Mouse (Mus musculus) lung, embryonic 14.5 days (tissue): ENCODE measurements around the gene Tmem236. TPM values are rescaled to one million over a fixed set of nuclear protein-coding genes. Genes with fewer than 3 reads are reported as not detected.
"Not testable (repeated sequence)": the region's sequence is repeated elsewhere in the genome, so short reads cannot be mapped to it uniquely, and the experiment has no call there.

Experiments
- ATAC-seq: fragments of 200-750 bp; cut with Nextera tagmentation; 2 replicates; pipeline ENCODE4 v1.8.0; 2017; ENCODE audit warnings: mild to moderate bottlenecking, moderate TSS enrichment, moderate library complexity; ENCODE audit not compliant: insufficient read depth
- DNase-seq: peaks from one replicate; pipeline ENCODE4 v3.0.0-alpha.2; 2015
- H3K27ac ChIP-seq: fragments of 300-500 bp; sonication (generic); 2 replicates; pipeline ENCODE4 v1.5.1; 2014; ENCODE audit warnings: low read depth, mild to moderate bottlenecking, moderate library complexity
- H3K27me3 ChIP-seq: fragments of 300-500 bp; sonication (generic); 2 replicates; pipeline ENCODE4 v1.6.1; 2014; ENCODE audit warnings: low read length, control low read depth; ENCODE audit not compliant: insufficient read depth
- H3K36me3 ChIP-seq: fragments of 300-500 bp; sonication (generic); 2 replicates; pipeline ENCODE4 v1.6.1; 2014; ENCODE audit warnings: control low read depth; ENCODE audit not compliant: insufficient read depth
- H3K4me1 ChIP-seq: fragments of 300-500 bp; sonication (generic); 2 replicates; pipeline ENCODE4 v1.6.1; 2014; ENCODE audit warnings: antibody characterized with exemption, control low read depth; ENCODE audit not compliant: insufficient read depth
- H3K4me2 ChIP-seq: fragments of 300-500 bp; sonication (generic); 2 replicates; pipeline ENCODE4 v1.6.1; 2014; ENCODE audit warnings: mild to moderate bottlenecking
- H3K4me3 ChIP-seq: fragments of 300-500 bp; sonication (generic); 2 replicates; pipeline ENCODE4 v1.5.1; 2014; ENCODE audit warnings: low read depth, low read length
- H3K9ac ChIP-seq: fragments of 300-500 bp; sonication (generic); 2 replicates; pipeline ENCODE4 v1.6.1; 2014
- H3K9me3 ChIP-seq: fragments of 300-500 bp; sonication (generic); 2 replicates; pipeline ENCODE4 v1.6.1; 2016; ENCODE audit warnings: low read depth, low read length, control low read depth
- CTCF ChIP-seq: IDR thresholded peaks from 2 replicates; pipeline ENCODE4 v1.5.1; 2016; ENCODE audit warnings: antibody characterized with exemption, low read depth
- WGBS: fragments of 180-500 bp; shearing (Covaris S2); extraction: QIAGEN DNeasy Blood & Tissue Kit; methylation state at CpG from one replicate; pipeline ENCODE4 v1.1.7; 2014; 5-methylcytosine and 5-hydroxymethylcytosine counted together
- polyA plus RNA-seq: library from polyadenylated mRNA; unstranded; fragments of >200 nt; fragmentation: Nextera tagmentation; extraction: Ambion mirVana; gene quantifications from 2 replicates; pipeline ENCODE4 v1.2.1, GENCODE M21; 2014

The Tmem236 gene
- polyA plus RNA-seq, 1 experiment from 2014 or later: not detected

DNA sequence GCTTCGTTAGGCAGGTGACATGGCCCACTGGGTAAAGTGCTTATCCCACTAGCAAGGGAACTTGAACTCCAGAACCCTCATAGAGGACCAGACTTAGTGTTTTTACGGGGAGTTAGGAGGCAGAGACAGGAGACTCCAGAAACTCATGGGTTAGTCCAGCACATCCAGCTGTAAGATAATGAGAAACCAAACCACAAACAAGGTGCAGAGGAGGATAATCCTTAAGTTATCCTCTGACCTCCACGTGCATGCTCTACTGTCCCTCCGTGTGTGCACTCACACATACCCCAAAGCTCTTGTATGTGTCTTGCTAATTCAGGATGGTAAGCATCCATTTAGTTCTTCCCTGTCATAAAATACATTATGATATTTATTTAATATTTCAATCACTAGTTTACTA is 17.3 kb downstream of the Tmem236 start:
- no peak overlapping the region for H3K4me2 ChIP-seq
- no peaks in the 10 kb centered on the region for H3K9me3 ChIP-seq
- TF ChIP-seq CTCF: no peak
- no peaks in the 10 kb centered on the region for H3K4me1 ChIP-seq
- no peak overlapping the region for H3K4me3 ChIP-seq
- 81% methylated on average over 4 of the region's 4 CpGs for WGBS
- no peak for DNase-seq
- no peak overlapping the region for H3K9ac ChIP-seq
- ATAC-seq: no peak
- no peaks in the 10 kb centered on the region for H3K36me3 ChIP-seq
- H3K27me3 ChIP-seq: no peaks in the 10 kb centered on the region
- no peak overlapping the region for H3K27ac ChIP-seq

DNA sequence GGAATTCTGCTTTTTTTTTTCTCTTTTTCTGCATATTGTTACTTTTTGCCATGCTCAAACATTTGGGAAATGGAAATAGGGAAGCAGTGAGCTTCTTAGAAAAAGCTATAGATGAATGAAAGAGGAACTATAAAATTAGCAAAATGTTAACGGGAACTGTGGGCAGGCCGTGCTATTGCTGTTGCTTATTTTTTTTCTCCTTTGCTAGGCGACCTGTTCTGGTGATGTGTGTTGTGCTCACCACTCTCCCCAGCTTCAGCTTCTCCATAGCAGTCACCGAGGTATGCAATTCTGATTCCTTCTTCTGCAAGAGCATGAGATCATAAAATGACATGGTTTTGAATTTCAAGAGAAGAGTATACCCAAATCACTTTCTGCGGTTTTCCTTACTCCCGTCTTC is 17.7 kb downstream of the Tmem236 start:
- Histone ChIP-seq H3K36me3 (no peaks in the 10 kb centered on the region), H3K27ac (no peak overlapping the region), H3K27me3 (no peaks in the 10 kb centered on the region), H3K4me1 (no peaks in the 10 kb centered on the region), H3K4me3 (no peak overlapping the region), H3K4me2 (no peak overlapping the region), H3K9me3 (no peaks in the 10 kb centered on the region), H3K9ac (no peak overlapping the region)
- DNase-seq: no peak
- ATAC-seq: no peak
- WGBS: 79% methylated on average over 6 of the region's 6 CpGs
- no peak for TF ChIP-seq CTCF

DNA sequence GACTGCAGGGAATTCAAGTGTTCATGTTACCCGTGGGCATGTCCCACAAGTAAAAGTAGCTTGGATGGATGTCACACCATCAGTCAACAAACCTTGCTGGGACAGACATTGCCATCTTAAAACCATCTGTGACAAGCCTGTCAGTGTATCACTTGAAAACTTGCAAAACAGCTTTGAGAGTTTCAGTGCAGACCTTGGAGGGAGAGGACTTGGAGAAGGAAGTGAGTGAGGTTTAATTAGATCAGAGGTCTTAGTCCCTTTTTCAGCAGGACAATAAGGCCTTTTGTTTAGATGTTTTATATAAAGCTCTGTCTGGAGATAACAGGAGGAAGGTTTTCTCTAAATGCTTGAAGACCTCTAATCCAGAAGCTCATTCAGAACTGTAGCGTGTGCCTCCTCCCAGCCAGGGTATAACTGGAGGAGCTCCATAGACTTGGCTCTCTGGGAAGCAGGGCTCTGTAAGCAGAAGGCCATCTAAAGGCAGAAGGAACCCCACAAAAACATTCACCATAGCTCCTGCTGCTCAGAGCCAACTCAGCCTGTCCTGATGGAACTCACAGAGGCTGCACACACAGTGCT is 24.1 kb downstream of the Tmem236 start:
- H3K4me2 ChIP-seq, H3K27me3 ChIP-seq, H3K9me3 ChIP-seq, H3K27ac ChIP-seq, DNase-seq, ATAC-seq, H3K36me3 ChIP-seq, H3K9ac ChIP-seq, H3K4me3 ChIP-seq, H3K4me1 ChIP-seq: not testable (repeated sequence)
- no CpG with 5 or more reads among the region's 2 CpGs for WGBS

DNA sequence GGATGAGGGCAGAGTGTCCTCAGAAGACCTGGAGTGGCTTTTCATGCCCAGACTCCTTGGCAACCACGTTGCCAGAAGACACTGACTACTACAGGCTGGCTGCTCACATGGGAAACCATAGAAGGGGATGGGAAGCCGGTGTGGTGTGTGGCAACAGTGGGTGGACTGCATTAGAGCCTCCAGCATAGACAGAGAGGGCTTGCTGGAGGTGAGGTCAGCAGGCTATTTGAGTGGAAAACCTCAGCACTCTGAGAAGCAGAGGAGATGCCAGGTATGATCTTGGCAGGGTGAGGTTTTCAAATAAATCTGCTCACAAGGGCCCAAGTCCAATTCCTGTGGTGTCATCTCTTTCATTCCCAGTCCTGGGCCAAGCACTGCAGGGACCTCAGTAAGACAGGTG is 25.3 kb downstream of the Tmem236 start:
- H3K36me3 ChIP-seq: no peaks in the 10 kb centered on the region
- WGBS: 38% methylated on average over 2 of the region's 2 CpGs
- no peaks in the 10 kb centered on the region for H3K27me3 ChIP-seq
- H3K27ac ChIP-seq: no peak overlapping the region
- H3K9me3 ChIP-seq: no peaks in the 10 kb centered on the region
- no peak for ATAC-seq
- TF ChIP-seq CTCF: no peak
- no peaks in the 10 kb centered on the region for H3K4me1 ChIP-seq
- no peak overlapping the region for H3K9ac ChIP-seq
- no peak overlapping the region for H3K4me2 ChIP-seq
- no peak overlapping the region for H3K4me3 ChIP-seq
- no peak for DNase-seq

DNA sequence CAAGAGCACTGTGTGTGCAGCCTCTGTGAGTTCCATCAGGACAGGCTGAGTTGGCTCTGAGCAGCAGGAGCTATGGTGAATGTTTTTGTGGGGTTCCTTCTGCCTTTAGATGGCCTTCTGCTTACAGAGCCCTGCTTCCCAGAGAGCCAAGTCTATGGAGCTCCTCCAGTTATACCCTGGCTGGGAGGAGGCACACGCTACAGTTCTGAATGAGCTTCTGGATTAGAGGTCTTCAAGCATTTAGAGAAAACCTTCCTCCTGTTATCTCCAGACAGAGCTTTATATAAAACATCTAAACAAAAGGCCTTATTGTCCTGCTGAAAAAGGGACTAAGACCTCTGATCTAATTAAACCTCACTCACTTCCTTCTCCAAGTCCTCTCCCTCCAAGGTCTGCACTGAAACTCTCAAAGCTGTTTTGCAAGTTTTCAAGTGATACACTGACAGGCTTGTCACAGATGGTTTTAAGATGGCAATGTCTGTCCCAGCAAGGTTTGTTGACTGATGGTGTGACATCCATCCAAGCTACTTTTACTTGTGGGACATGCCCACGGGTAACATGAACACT is 26.6 kb downstream of the Tmem236 start:
- H3K36me3 ChIP-seq, ATAC-seq, H3K27ac ChIP-seq, H3K27me3 ChIP-seq, H3K9ac ChIP-seq, H3K9me3 ChIP-seq, H3K4me1 ChIP-seq, H3K4me2 ChIP-seq, H3K4me3 ChIP-seq, DNase-seq: not testable (repeated sequence)
- no CpG with 5 or more reads among the region's 2 CpGs for WGBS

DNA sequence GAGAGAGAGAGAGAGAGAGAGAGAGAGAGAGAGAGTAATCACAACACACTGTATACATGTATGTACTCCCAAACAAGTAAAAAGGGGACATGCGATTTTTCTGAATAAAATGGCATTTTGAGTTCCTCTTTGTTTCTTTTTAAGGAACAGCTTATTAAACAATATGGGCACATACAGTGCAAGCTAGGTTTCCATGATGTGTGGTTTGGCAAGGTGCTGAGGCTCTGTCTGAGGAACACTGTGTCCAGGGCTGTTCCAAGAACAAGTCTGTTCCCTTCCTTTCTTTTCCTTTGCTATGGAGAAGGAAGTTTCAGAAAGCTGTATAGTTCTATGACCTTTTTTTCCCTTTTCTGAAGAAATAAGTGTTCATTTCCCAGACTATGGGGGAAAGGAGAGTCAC is 30.0 kb downstream of the Tmem236 start:
- no peak overlapping the region for H3K27ac ChIP-seq
- H3K9me3 ChIP-seq: no peaks in the 10 kb centered on the region
- ATAC-seq (no peak), DNase-seq (no peak)
- H3K27me3 ChIP-seq: no peaks in the 10 kb centered on the region
- no peak overlapping the region for H3K4me3 ChIP-seq
- no peak overlapping the region for H3K9ac ChIP-seq
- WGBS: 81% methylated on average over 1 of the region's 1 CpGs
- H3K4me2 ChIP-seq: no peak overlapping the region
- no peak for TF ChIP-seq CTCF
- H3K4me1 ChIP-seq: no peaks in the 10 kb centered on the region
- H3K36me3 ChIP-seq: no peaks in the 10 kb centered on the region

DNA sequence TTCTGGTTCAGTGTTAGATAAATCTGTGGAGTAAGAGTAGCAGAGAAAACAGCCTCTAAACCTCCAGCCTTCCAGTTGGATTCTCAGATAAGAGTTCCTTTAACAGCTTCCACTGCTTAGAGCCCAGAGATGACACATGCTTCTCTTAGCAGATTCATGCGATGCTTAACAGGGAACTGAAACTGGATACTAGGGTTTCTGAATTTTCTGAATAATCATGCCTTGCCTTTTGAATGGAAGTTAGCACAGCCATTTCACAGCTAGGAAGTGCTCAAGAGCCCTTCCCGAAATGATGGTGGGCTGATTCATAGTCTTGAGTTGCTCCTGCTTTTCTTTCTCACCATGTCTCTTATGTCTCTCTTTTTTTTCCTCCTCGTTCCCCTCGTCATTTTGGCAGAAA is 32.5 kb downstream of the Tmem236 start:
- Histone ChIP-seq H3K27ac (no peak overlapping the region), H3K9me3 (no peaks in the 10 kb centered on the region), H3K4me3 (no peak overlapping the region), H3K9ac (no peak overlapping the region), H3K36me3 (no peaks in the 10 kb centered on the region), H3K27me3 (no peaks in the 10 kb centered on the region), H3K4me1 (no peaks in the 10 kb centered on the region), H3K4me2 (no peak overlapping the region)
- no peak for ATAC-seq
- DNase-seq: no peak
- WGBS: 66% methylated on average over 4 of the region's 4 CpGs
- TF ChIP-seq CTCF: no peak

DNA sequence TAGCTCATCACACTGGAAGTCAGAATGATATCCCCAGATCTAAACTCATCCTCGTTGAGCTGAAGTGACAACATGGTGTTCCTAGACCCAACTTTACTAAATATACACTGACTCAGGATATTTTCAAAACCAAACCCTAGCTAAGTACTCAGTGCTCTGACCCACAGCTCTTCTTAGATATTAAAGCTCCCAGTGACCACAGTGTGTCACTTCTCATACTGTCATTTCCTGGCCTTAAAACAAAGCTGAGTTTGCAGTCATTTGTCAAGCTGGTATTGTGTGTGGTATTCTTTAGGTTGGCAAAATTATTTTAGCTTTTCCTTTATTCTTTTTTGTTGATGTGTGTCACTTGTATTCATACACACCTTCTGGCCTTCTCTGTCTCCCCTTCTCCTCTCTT is 36.4 kb downstream of the Tmem236 start:
- Histone ChIP-seq H3K27me3 (no peaks in the 10 kb centered on the region), H3K36me3 (no peaks in the 10 kb centered on the region), H3K4me3 (no peak overlapping the region), H3K4me1 (no peaks in the 10 kb centered on the region), H3K4me2 (no peak overlapping the region), H3K27ac (no peak overlapping the region), H3K9me3 (no peaks in the 10 kb centered on the region), H3K9ac (no peak overlapping the region)
- DNase-seq: no peak
- TF ChIP-seq CTCF: no peak
- 87% methylated on average over 1 of the region's 1 CpGs for whole genome bisulfite sequencing
- no peak for ATAC-seq
